Mouse (Mus musculus): ENCODE results near the gene Kcnip4.

GRCm38 (mm10) chr5:48650496-48650895 lies 874.2 kb downstream of the Kcnip4 start:
- no peak for TF ChIP-seq CTCF (IDR thresholded peaks at IDR 0.05; ENCODE audit: insufficient read depth, low read length)
- TF ChIP-seq POLR2A (IDR thresholded peaks at IDR 0.05; ENCODE audit: borderline replicate concordance, extremely low read depth, low read depth, low read length), result no peak

All from lung, adult 2 months (tissue).